Mouse (Mus musculus) hindbrain, embryonic 16.5 days (tissue): ENCODE data around the gene Pnkp. TPM values are rescaled to one million over a fixed set of nuclear protein-coding genes. Genes with fewer than 3 reads are reported as not detected.

ENCODE experiments used
- ATAC-seq: fragments of 200-750 bp; cut with Nextera tagmentation; 2 replicates; pipeline ENCODE4 v1.8.0; 2017; ENCODE audit warnings: moderate TSS enrichment, moderate library complexity
- H3K27ac ChIP-seq: fragments of 300-500 bp; sonication (generic); 2 replicates; pipeline ENCODE4 v1.5.1; 2014; ENCODE audit warnings: low read depth, mild to moderate bottlenecking, control low read depth, low read length, moderate library complexity
- H3K27me3 ChIP-seq: fragments of 300-500 bp; sonication (generic); replicated peaks from 2 replicates; pipeline ENCODE4 v1.6.1; 2014; ENCODE audit warnings: low read length; ENCODE audit not compliant: control insufficient read depth, insufficient read depth
- H3K36me3 ChIP-seq: fragments of 300-500 bp; sonication (generic); 2 replicates; pipeline ENCODE4 v1.6.1; 2014; ENCODE audit warnings: mild to moderate bottlenecking, low read length, moderate library complexity, mixed read lengths; ENCODE audit not compliant: control insufficient read depth, insufficient read depth
- H3K4me1 ChIP-seq: fragments of 300-500 bp; sonication (generic); 2 replicates; pipeline ENCODE4 v1.6.1; 2014; ENCODE audit warnings: low read depth, low read length; ENCODE audit not compliant: control insufficient read depth, insufficient read depth
- H3K4me2 ChIP-seq: fragments of 300-500 bp; sonication (generic); 2 replicates; pipeline ENCODE4 v1.6.1; 2014; ENCODE audit warnings: mild to moderate bottlenecking, low read length, control low read depth, moderate library complexity
- H3K4me3 ChIP-seq: fragments of 300-500 bp; sonication (generic); 2 replicates; pipeline ENCODE4 v1.5.1; 2014; ENCODE audit warnings: mild to moderate bottlenecking, low read length, control low read depth, moderate library complexity
- H3K9ac ChIP-seq: fragments of 300-500 bp; sonication (generic); 2 replicates; pipeline ENCODE4 v1.6.1; 2014; ENCODE audit warnings: low read depth, mild to moderate bottlenecking, control low read depth, low read length, moderate library complexity
- H3K9me3 ChIP-seq: fragments of 300-500 bp; sonication (generic); 2 replicates; pipeline ENCODE4 v1.6.1; 2014; ENCODE audit warnings: mild to moderate bottlenecking, low read length, moderate library complexity; ENCODE audit not compliant: control insufficient read depth
- WGBS: fragments of 180-500 bp; shearing (Covaris S2); extraction: QIAGEN DNeasy Blood & Tissue Kit; methylation state at CpG from one replicate; pipeline ENCODE4 v1.1.7; 2014; 5-methylcytosine and 5-hydroxymethylcytosine counted together
- polyA plus RNA-seq: library from polyadenylated mRNA; unstranded; fragments of >200 nt; fragmentation: Nextera tagmentation; extraction: Ambion mirVana; gene quantifications from 2 replicates; pipeline ENCODE4 v1.2.1, GENCODE M21; 2015

Gene Pnkp
- polyA plus RNA-seq, 1 experiment from 2014 or later = 34.0 TPM

DNA sequence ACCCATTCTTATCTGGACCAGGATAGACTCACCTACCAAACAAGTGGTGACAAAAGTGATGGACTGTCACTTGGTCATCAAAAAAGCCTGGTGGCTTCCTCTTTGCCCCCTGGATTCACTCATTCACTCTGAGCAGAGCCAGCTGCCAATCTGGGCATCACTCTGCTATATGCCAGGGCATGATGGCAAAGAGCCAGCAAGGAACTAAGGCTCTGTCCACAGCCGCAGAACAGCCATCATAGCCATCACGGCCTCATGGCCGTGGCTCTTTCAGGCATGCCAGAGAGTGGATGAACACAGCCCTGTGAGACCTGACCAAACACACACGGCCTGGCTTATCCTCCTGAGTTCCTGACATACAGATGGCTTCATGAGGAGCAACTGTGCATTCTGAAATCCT is 33.8 kb downstream of the Pnkp start:
- 52% methylated on average over 4 of the region's 4 CpGs for WGBS
- no peak for ATAC-seq
- Histone ChIP-seq H3K27me3 (no peaks in the 10 kb centered on the region), H3K27ac (no peak overlapping the region), H3K4me3 (peak overlapping the region; percentile 92), H3K4me1 (peaks cover 39% of the 10 kb centered on the region), H3K9ac (peak overlapping the region; percentile 92; the same call in 1 of the 2 replicates), H3K4me2 (peak overlapping the region; percentile 97), H3K9me3 (no peaks in the 10 kb centered on the region), H3K36me3 (peaks cover 5% of the 10 kb centered on the region)

DNA sequence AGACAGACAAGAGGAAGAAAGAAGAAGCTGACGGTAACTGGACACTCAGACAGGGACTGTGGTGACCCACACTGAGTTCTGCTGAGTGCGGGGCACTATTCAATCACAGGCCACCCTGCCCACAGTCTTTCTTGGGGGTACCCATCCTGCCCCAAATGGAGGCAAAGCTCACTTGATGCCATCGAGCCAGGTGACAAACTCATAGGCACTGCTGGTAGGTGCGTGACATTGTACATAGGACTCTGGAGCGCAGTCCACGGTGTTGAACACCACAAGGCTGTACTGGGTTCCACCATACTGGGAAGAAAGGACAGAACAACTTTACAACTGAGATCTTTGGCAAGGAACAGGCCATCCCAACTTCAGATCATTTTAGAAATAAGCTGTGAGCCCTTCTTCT is 34.7 kb downstream of the Pnkp start:
- Histone ChIP-seq H3K4me2 (peak overlapping the region; percentile 97), H3K9me3 (no peaks in the 10 kb centered on the region), H3K4me3 (peak overlapping the region; percentile 92), H3K4me1 (peaks cover 42% of the 10 kb centered on the region), H3K27me3 (no peaks in the 10 kb centered on the region), H3K9ac (peak overlapping the region; percentile 92), H3K27ac (peak overlapping the region; percentile 98), H3K36me3 (peaks cover 5% of the 10 kb centered on the region)
- ATAC-seq = no peak
- WGBS = 11% methylated on average over 6 of the region's 6 CpGs

DNA sequence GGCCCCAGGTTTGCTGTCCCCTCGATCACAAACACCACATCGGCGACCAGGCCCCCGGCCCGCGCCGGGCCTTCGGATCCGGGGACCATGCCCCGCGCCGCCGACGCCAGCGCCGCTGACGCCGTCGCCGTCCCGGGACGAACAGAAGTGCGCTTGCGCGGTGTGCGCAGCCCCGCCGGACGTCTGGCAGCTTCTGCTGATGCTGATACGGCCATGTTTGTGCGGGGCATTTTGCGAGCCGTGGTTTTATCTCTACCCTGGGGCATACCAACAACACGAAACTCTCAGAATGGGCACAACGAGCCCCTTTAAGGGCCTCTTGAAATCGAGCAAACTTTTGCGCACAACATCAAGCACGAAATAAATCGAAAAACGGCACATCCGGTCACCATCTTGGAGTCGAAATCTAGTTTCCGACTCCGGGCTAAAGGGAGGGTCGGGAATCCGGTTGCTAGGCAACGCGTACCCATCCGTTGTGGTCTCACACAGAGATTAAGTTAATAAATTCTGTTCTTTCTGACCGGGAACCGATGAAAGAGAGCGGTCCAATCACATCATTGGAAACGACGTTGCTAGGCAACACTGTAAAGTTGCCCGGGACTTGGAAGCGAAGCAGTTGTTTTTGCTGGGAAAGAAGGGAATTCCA is 35.5 kb downstream of the Pnkp start, which contains the start of gene Med25:
Gene Med25, minus strand, starts transcription at position 437 of the 646 bp plus-strand sequence.
- Histone ChIP-seq H3K36me3 (peaks cover 5% of the 10 kb centered on the region; the same call in 1 of the 2 replicates), H3K27ac (peak within 1 kb of the TSS; percentile 98), H3K4me2 (peak within 1 kb of the TSS; percentile 97), H3K27me3 (no peaks in the 10 kb centered on the region), H3K9ac (peak within 1 kb of the TSS; percentile 92), H3K4me3 (peak within 1 kb of the TSS; percentile 92), H3K9me3 (no peaks in the 10 kb centered on the region), H3K4me1 (peaks cover 49% of the 10 kb centered on the region)
- under 1% methylated on average over 56 of the region's 56 CpGs for WGBS
- peak; percentile 72 for ATAC-seq

DNA sequence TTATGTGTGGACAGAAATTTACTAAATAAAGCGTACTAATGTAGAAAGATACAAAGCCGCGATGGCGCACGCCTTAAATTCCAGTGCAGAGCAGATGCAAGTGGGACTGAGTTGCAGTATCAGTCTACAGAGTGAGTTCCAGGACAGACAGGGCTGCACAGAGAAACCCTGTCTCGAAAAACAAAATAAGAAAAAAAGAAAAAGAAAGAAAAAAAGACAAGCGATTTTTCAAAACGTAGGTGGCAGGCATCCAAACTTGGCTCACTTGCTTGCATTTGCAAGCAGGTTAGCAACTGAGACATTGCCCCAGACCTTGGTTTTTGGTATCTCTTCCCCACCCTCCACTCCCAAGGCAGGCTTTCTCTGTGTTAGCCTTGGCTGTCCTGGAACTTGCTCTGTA is 36.3 kb downstream of the Pnkp start:
- Histone ChIP-seq H3K36me3 (peaks cover 5% of the 10 kb centered on the region; the same call in 1 of the 2 replicates), H3K4me1 (peaks cover 50% of the 10 kb centered on the region), H3K9ac (0 out of 2 replicates have a peak overlapping the region, but pooled peaks have one; percentile 17), H3K4me3 (peak overlapping the region; percentile 28), H3K27ac (peak overlapping the region; percentile 84), H3K27me3 (no peaks in the 10 kb centered on the region), H3K4me2 (peak overlapping the region; percentile 59), H3K9me3 (no peaks in the 10 kb centered on the region)
- 8% methylated on average over 8 of the region's 8 CpGs for WGBS
- ATAC-seq = no peak

DNA sequence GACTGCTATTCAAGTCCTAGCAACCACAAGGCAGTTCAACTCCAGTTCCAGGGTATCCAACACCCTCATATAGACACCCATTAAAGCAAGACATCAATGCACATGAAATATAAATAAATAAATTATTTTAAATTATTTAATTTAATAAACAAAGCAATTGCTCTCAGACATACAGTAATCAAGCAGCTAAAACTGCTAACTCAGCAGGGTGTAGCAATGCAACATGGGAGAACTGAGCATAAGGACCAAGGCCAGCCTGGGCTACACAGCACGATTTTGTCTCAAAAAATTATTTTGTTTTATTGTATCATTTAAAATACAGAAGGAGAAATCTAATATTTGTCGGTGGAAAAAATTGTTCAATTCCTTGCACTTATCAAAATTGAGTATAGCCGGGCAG is 37.2 kb downstream of the Pnkp start:
- no peak for ATAC-seq
- Histone ChIP-seq H3K9me3 (no peaks in the 10 kb centered on the region), H3K9ac (no peak overlapping the region), H3K4me1 (peaks cover 44% of the 10 kb centered on the region), H3K27me3 (no peaks in the 10 kb centered on the region), H3K36me3 (peaks cover 1% of the 10 kb centered on the region; the same call in 1 of the 2 replicates), H3K4me3 (no peak overlapping the region), H3K27ac (peak overlapping the region; percentile 54), H3K4me2 (no peak overlapping the region)
- WGBS = 90% methylated on average over 3 of the region's 3 CpGs

DNA sequence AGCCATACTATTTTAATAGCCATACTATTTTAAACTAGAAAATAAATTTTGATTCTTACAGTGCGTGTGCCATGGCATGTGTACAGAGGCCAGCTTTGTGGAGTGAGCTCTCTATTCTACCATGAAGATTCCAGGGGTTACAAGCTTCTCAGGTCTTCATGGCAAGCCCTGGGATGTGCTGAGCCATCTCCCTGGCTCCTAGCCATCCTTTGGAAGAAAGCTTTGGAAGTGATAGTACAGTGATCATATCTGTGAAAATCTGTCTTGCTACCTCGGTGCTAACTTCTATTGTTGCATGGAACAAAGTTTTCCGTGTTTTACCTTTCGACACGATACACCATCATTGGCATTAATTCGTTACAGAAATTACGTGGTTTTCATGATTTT is 38.3 kb downstream of the Pnkp start:
- no peak for ATAC-seq
- peaks cover 39% of the 10 kb centered on the region for H3K4me1 ChIP-seq
- peak overlapping the region; percentile 19 for H3K9ac ChIP-seq
- H3K4me2 ChIP-seq = peak overlapping the region; percentile 87
- H3K9me3 ChIP-seq = no peaks in the 10 kb centered on the region
- H3K36me3 ChIP-seq = peaks cover 7% of the 10 kb centered on the region
- no peaks in the 10 kb centered on the region for H3K27me3 ChIP-seq
- H3K4me3 ChIP-seq = peak overlapping the region; percentile 79
- 15% methylated on average over 7 of the region's 7 CpGs for WGBS
- peak overlapping the region; percentile 92 for H3K27ac ChIP-seq

DNA sequence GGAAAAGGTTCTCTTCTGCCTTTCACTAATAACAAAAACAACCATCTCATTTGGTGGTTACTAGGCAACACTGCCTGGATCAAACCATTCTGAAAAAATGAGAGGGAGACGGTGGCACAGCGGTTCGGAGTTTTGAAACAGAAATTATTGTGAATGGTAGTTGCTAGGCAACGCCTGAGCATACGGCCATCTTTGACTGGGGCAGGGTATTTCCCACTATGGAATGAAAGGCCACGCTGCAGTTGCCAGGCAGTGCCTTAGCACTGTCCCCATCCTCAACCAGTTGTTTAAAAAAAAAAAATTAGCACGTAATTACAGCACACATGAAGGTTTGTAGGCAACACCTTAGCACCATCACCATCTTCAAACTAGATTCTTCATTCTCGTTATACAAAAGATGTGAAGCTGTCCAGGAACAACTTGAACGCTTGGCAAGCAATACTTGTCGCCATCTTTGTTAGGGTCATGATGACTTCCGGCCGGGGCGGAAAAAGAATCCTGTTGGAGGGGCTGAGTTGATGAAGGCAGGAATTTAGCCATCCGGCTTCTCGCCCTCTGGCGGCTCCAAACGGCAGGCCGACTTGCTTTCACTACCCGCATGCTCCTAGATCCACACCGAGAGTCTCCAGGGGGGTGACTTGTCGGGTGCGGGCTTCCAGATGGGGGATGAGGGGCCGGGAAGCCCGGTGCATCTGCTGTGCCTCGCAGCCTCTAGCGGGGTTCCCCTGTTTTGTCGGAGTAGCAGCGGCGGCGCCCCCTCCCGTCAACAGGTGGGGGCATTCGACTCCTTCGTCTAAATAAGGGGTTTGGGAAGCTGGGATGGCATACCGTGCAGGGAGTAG is 38.9 kb downstream of the Pnkp start, which contains the start of gene Fuz:
Gene Fuz, plus strand, starts transcription at position 487 of the 842 bp plus-strand sequence.
- H3K27ac ChIP-seq = peak within 1 kb of the TSS; percentile 92
- peak within 1 kb of the TSS; percentile 87 for H3K4me2 ChIP-seq
- H3K9me3 ChIP-seq = no peaks in the 10 kb centered on the region
- ATAC-seq = peak; percentile 81
- H3K27me3 ChIP-seq = no peaks in the 10 kb centered on the region
- under 1% methylated on average over 34 of the region's 34 CpGs for WGBS
- H3K4me3 ChIP-seq = peak within 1 kb of the TSS; percentile 79
- peaks cover 7% of the 10 kb centered on the region for H3K36me3 ChIP-seq
- H3K4me1 ChIP-seq = peaks cover 33% of the 10 kb centered on the region
- peak within 1 kb of the TSS; percentile 84 for H3K9ac ChIP-seq

DNA sequence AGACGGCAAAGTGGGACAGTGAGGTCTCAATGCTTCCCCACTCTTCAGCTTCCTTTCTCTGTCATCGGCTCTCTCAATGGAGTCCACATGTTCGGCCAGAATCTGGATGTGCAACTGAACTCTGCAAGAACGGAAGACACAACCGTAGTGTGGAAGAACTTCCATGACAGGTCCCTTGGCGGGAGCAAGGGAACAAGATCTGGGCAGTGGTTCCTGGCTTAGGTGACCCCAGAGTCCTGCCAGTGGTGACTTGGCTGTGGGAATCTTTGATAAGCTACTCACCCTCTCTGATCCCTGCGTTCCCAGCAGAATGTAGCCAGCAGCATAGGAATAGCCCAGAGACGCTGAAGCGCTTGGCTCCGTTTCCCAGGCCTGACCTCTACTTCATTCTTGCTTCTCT is 39.6 kb downstream of the Pnkp start:
- ATAC-seq = no peak
- H3K27me3 ChIP-seq = no peaks in the 10 kb centered on the region
- peaks cover 10% of the 10 kb centered on the region for H3K36me3 ChIP-seq
- peaks cover 31% of the 10 kb centered on the region for H3K4me1 ChIP-seq
- peak overlapping the region; percentile 92 for H3K27ac ChIP-seq
- WGBS = 21% methylated on average over 10 of the region's 10 CpGs
- H3K9ac ChIP-seq = peak overlapping the region; percentile 84
- H3K4me2 ChIP-seq = peak overlapping the region; percentile 87
- H3K4me3 ChIP-seq = peak overlapping the region; percentile 79
- H3K9me3 ChIP-seq = no peaks in the 10 kb centered on the region

DNA sequence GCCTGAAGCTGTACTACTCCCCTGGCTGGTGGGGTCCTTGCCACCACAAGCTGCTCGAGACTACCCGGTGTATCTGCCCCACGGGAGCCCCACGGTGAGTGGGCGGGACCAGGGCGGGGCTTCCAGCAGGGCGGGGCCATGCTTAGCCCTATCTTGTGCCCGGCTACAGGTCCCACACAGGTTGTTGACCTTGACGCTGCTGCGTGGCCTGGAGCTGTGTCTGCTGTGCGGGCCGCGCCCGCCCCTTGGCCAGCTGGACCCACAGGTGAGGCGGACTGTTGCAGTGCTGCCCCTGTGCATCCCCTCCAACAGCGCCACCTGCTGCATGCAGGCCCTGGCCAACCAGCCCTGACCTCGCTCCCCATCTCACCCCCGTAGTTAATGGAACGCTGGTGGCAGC is 41.7 kb downstream of the Pnkp start:
- no peak overlapping the region for H3K4me2 ChIP-seq

More for the DNA sequence above, 41.7 kb downstream of the Pnkp start:
- H3K4me1 ChIP-seq = peaks cover 23% of the 10 kb centered on the region
- peak overlapping the region; percentile 22; the same call in 1 of the 2 replicates for H3K9ac ChIP-seq
- ATAC-seq = no peak
- WGBS = 29% methylated on average over 19 of the region's 19 CpGs
- peaks cover 13% of the 10 kb centered on the region for H3K36me3 ChIP-seq
- H3K27ac ChIP-seq = no peak overlapping the region
- no peaks in the 10 kb centered on the region for H3K9me3 ChIP-seq
- H3K4me3 ChIP-seq = no peak overlapping the region
- no peaks in the 10 kb centered on the region for H3K27me3 ChIP-seq
